Mouse (Mus musculus): ENCODE measurements at regions not wholly inside any gene's neighbourhood (a gene's known extent, or its start where the extent isn't known, plus 50 kb on each side); places are given as distances from the start of the nearest gene placed in this dataset.

GRCm38 (mm10) chr2:75423872-75424271 lies 235.2 kb upstream of the Hnrnpa3 start:
- TF ChIP-seq RCOR1 (IDR thresholded peaks at IDR 0.05; ENCODE audit: low read depth, low read length): no peak
- no peak for TF ChIP-seq POLR2A (IDR thresholded peaks at IDR 0.05; ENCODE audit: control insufficient read depth in 1 of 2, insufficient read depth in 1 of 2, low read depth in 1 of 2, low read length in 2 of 2, poor library complexity in 1 of 2)
- no peak for TF ChIP-seq UBTF (IDR thresholded peaks at IDR 0.05; ENCODE audit: borderline replicate concordance, insufficient read depth, low read depth, low read length)
- TF ChIP-seq CTCF (IDR thresholded peaks at IDR 0.05 in 2 of 3, conservative IDR thresholded peaks at IDR 0.05 in 1 of 3; ENCODE audit: control insufficient read depth in 1 of 3, insufficient read depth in 1 of 3, low read depth in 2 of 3, low read length in 3 of 3, poor library complexity in 1 of 3, severe bottlenecking in 1 of 3): no peak
- TF ChIP-seq GABPA (IDR thresholded peaks at IDR 0.05; ENCODE audit: low read depth, low read length): no peak
- TF ChIP-seq NELFE (IDR thresholded peaks at IDR 0.05; ENCODE audit: low read depth, low read length): no peak
- TF ChIP-seq RAD21 (IDR thresholded peaks at IDR 0.05; ENCODE audit: low read depth, low read length): no peak
- TF ChIP-seq CHD2 (IDR thresholded peaks at IDR 0.05; ENCODE audit: low read length): no peak
- TF ChIP-seq TAL1 (IDR thresholded peaks at IDR 0.05; ENCODE audit: low read length): no peak
- TF ChIP-seq EP300 (IDR thresholded peaks at IDR 0.05; ENCODE audit: low read depth in 1 of 2, low read length in 2 of 2): no peak
- no peak for TF ChIP-seq MAFK (IDR thresholded peaks at IDR 0.05; ENCODE audit: borderline replicate concordance, low read depth, low read length)
- TF ChIP-seq JUND (IDR thresholded peaks at IDR 0.05; ENCODE audit: low read depth, low read length): no peak
- no peak for TF ChIP-seq HCFC1 (IDR thresholded peaks at IDR 0.05; ENCODE audit: low read depth, low read length)
- TF ChIP-seq ZKSCAN1 (IDR thresholded peaks at IDR 0.05; ENCODE audit: low read depth, low read length): no peak

Measured in MEL (cell line).